Mouse (Mus musculus): Measurements from ENCODE around the gene Shoc2.

DNA sequence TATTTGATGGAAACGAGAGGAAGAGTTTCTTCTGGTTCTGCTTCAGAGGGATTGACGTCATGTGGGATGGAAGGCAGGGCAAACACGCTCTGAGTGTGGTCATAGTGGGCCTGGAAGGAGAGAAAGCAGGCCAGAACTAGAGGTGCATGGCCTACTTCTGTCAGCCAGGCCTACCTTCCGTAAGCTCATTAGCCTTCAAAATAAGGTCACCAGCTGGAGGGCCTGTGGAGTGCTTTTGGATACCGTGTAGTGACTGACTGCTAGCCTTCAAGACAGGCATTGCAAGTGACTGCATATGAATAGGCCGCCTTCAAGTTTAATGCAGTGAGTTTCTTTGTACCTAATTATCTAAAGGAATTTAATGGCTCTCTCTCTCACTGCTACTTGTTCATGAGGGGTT, 91.0 kb downstream of the Shoc2 start:
- TF ChIP-seq POLR2A (IDR thresholded peaks at IDR 0.05; ENCODE audit: insufficient read depth, low read depth, low read length): no peak
- TF ChIP-seq CTCF (IDR thresholded peaks at IDR 0.05): no peak
